Mouse (Mus musculus) hindbrain, embryonic 12.5 days (tissue): ENCODE results near the gene Snrpf. TPM values are rescaled to one million over a fixed set of nuclear protein-coding genes. Genes with fewer than 3 reads are reported as not detected.
"Not testable (repeated sequence)": the region's sequence is repeated elsewhere in the genome, so short reads cannot be mapped to it uniquely, and the experiment has no call there.

Experiments
- ATAC-seq: fragments of 200-750 bp; cut with Nextera tagmentation; 2 replicates; pipeline ENCODE4 v1.8.0; 2017; ENCODE audit warnings: moderate TSS enrichment; ENCODE audit not compliant: low FRiP score
- H3K27ac ChIP-seq: fragments of 300-500 bp; sonication (generic); 2 replicates; pipeline ENCODE4 v1.5.1; 2016; ENCODE audit warnings: mild to moderate bottlenecking
- H3K27me3 ChIP-seq: fragments of 300-500 bp; sonication (generic); 2 replicates; pipeline ENCODE4 v1.6.1; 2016; ENCODE audit warnings: mild to moderate bottlenecking
- H3K36me3 ChIP-seq: fragments of 300-500 bp; sonication (generic); 2 replicates; pipeline ENCODE4 v1.6.1; 2016; ENCODE audit warnings: mild to moderate bottlenecking
- H3K4me1 ChIP-seq: fragments of 300-500 bp; sonication (generic); 2 replicates; pipeline ENCODE4 v1.6.1; 2016
- H3K4me2 ChIP-seq: fragments of 300-500 bp; sonication (generic); replicated peaks from 2 replicates; pipeline ENCODE4 v1.6.1; 2016; ENCODE audit warnings: mild to moderate bottlenecking
- H3K4me3 ChIP-seq: fragments of 300-500 bp; sonication (generic); 2 replicates; pipeline ENCODE4 v1.5.1; 2016; ENCODE audit warnings: mild to moderate bottlenecking
- H3K9ac ChIP-seq: fragments of 300-500 bp; sonication (generic); 2 replicates; pipeline ENCODE4 v1.6.1; 2016; ENCODE audit warnings: mild to moderate bottlenecking, moderate library complexity
- H3K9me3 ChIP-seq: fragments of 300-500 bp; sonication (generic); replicated peaks from 2 replicates; pipeline ENCODE4 v1.6.1; 2016; ENCODE audit warnings: mild to moderate bottlenecking
- WGBS: fragments of 180-500 bp; shearing (Covaris S2); methylation state at CpG from one replicate; pipeline ENCODE4 v1.1.7; 2016; 5-methylcytosine and 5-hydroxymethylcytosine counted together
- polyA plus RNA-seq: library from polyadenylated mRNA; unstranded; fragments of >200 nt; fragmentation: Nextera tagmentation; extraction: Ambion mirVana; gene quantifications from 2 replicates; pipeline ENCODE4 v1.2.1, GENCODE M21; 2016

Snrpf gene
- polyA plus RNA-seq, 1 experiment from 2014 or later: 119 TPM

DNA sequence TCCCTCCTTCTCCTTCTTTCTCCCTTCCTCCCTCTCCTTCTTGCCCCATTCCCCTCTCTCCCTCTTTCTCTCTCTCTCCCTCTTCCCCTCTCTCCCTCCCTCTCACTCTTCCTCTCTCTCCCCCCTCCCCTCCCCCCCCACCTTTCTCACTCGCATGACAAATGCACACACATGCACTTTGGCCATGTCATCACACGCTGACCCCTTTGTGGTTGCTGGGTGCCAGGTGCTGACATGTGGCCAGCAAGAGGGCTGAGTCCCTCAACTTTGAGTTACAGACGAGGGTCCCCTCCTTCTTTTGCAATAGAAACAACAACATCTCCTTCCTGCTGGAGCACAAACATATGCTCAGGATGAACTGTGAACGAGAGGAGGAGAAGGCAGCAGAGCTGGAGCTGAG is 14.5 kb downstream of the Snrpf start:
- WGBS: 66% methylated on average over 4 of the region's 4 CpGs
- Histone ChIP-seq H3K4me2 (no peak overlapping the region), H3K9me3 (no peaks in the 10 kb centered on the region), H3K27ac (no peak overlapping the region), H3K27me3 (no peaks in the 10 kb centered on the region), H3K9ac (no peak overlapping the region), H3K4me3 (no peak overlapping the region), H3K36me3 (no peaks in the 10 kb centered on the region), H3K4me1 (no peaks in the 10 kb centered on the region)
- no peak for ATAC-seq

- no peaks in the 10 kb centered on the region for H3K4me1 ChIP-seq
- 46% methylated on average over 2 of the region's 2 CpGs for WGBS
- ATAC-seq: no peak
These were observed 17.3 kb downstream of the Snrpf start for GRCm38 (mm10) chr10:93572209-93572608.

DNA sequence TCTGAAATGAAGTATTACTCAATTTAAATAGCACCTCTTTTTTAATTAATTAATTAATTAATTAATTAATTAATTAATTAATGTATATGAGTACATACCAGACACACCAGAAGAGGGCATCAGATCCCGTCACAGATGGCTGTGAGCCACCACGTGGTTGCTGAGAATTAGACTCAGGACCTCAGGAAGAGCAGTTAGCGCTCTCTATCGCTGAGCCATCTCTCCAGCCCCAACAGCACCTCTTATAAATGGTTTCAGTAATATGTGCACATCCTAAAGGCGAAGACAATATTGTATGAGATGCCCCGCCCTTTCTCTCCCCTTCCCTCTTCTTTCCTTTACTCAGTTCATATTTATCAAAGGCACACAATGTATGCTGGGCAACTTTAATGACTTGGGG is 20.8 kb downstream of the Snrpf start:
- Histone ChIP-seq H3K9me3 (no peaks in the 10 kb centered on the region), H3K36me3 (no peaks in the 10 kb centered on the region), H3K4me3 (no peak overlapping the region), H3K27ac (no peak overlapping the region), H3K9ac (no peak overlapping the region), H3K4me2 (no peak overlapping the region), H3K27me3 (no peaks in the 10 kb centered on the region), H3K4me1 (no peaks in the 10 kb centered on the region)
- 89% methylated on average over 6 of the region's 6 CpGs for WGBS
- no peak for ATAC-seq

More at GRCm38 (mm10) chr10:93572209-93572608, 17.3 kb downstream of the Snrpf start:
- Histone ChIP-seq H3K27ac (no peak overlapping the region), H3K36me3 (no peaks in the 10 kb centered on the region), H3K9me3 (no peaks in the 10 kb centered on the region), H3K9ac (no peak overlapping the region), H3K4me2 (no peak overlapping the region), H3K4me3 (no peak overlapping the region), H3K27me3 (no peaks in the 10 kb centered on the region)

GRCm38 (mm10) chr10:93567841-93568566 is 21.5 kb downstream of the Snrpf start:
- H3K4me3 ChIP-seq: no peak overlapping the region
- H3K9me3 ChIP-seq: no peaks in the 10 kb centered on the region
- H3K9ac ChIP-seq: no peak overlapping the region
- no peaks in the 10 kb centered on the region for H3K36me3 ChIP-seq
- no peaks in the 10 kb centered on the region for H3K4me1 ChIP-seq
- H3K27me3 ChIP-seq: no peaks in the 10 kb centered on the region
- H3K27ac ChIP-seq: no peak overlapping the region
- no peak for ATAC-seq
- 86% methylated on average over 11 of the region's 11 CpGs for WGBS
- H3K4me2 ChIP-seq: no peak overlapping the region

GRCm38 (mm10) chr10:93567066-93567465 is 22.4 kb downstream of the Snrpf start:
- 88% methylated on average over 10 of the region's 10 CpGs for WGBS
- Histone ChIP-seq H3K4me1 (no peaks in the 10 kb centered on the region), H3K36me3 (no peaks in the 10 kb centered on the region), H3K27ac (no peak overlapping the region), H3K27me3 (no peaks in the 10 kb centered on the region), H3K9ac (no peak overlapping the region), H3K9me3 (no peaks in the 10 kb centered on the region), H3K4me3 (no peak overlapping the region), H3K4me2 (no peak overlapping the region)
- ATAC-seq: no peak

GRCm38 (mm10) chr10:93564518-93565090 is 24.9 kb downstream of the Snrpf start:
- 90% methylated on average over 14 of the region's 14 CpGs for WGBS
- no peak overlapping the region for H3K4me3 ChIP-seq

GRCm38 (mm10) chr10:93559786-93560185 is 29.7 kb downstream of the Snrpf start:
- Histone ChIP-seq H3K4me3 (no peak overlapping the region), H3K27ac (no peak overlapping the region), H3K36me3 (no peaks in the 10 kb centered on the region), H3K9me3 (no peaks in the 10 kb centered on the region), H3K4me1 (no peaks in the 10 kb centered on the region), H3K4me2 (no peak overlapping the region), H3K9ac (no peak overlapping the region), H3K27me3 (no peaks in the 10 kb centered on the region)
- 46% methylated on average over 9 of the region's 9 CpGs for WGBS
- ATAC-seq: no peak

More at GRCm38 (mm10) chr10:93564518-93565090, 24.9 kb downstream of the Snrpf start:
- Histone ChIP-seq H3K27me3 (no peaks in the 10 kb centered on the region), H3K4me1 (no peaks in the 10 kb centered on the region), H3K9me3 (no peaks in the 10 kb centered on the region), H3K27ac (no peak overlapping the region), H3K36me3 (no peaks in the 10 kb centered on the region), H3K9ac (no peak overlapping the region), H3K4me2 (no peak overlapping the region)
- no peak for ATAC-seq

GRCm38 (mm10) chr10:93557971-93558370 is 31.5 kb downstream of the Snrpf start:
- H3K27ac ChIP-seq, H3K4me2 ChIP-seq, H3K4me3 ChIP-seq, H3K27me3 ChIP-seq, H3K36me3 ChIP-seq, H3K4me1 ChIP-seq, H3K9me3 ChIP-seq, ATAC-seq, H3K9ac ChIP-seq: not testable (repeated sequence)
- 83% methylated on average over 2 of the region's 2 CpGs for WGBS

DNA sequence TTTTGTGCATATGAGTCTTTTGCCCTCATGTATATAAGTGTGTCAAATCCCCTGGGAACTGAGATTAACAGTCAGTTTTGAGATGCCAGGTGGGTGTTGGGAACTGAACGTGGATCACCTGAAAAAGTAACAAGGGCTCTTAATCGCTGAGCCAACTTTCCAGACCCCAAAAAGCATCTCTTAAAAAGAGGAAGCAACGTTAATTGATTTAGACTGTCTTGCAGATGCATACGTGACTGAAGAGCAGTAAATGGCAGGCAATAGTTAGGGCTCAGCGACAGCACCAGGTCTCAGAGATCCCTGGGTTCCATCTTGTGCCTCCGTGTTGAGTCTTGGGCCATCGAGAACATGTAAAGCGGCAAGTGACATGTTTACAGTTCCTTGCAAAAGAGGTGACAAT is 36.9 kb downstream of the Snrpf start:
- no peak overlapping the region for H3K9ac ChIP-seq
- no peak overlapping the region for H3K4me2 ChIP-seq
- H3K4me1 ChIP-seq: no peaks in the 10 kb centered on the region
- no peak overlapping the region for H3K27ac ChIP-seq
- H3K27me3 ChIP-seq: no peaks in the 10 kb centered on the region
- H3K36me3 ChIP-seq: no peaks in the 10 kb centered on the region
- H3K4me3 ChIP-seq: no peak overlapping the region
- no peak for ATAC-seq
- no peaks in the 10 kb centered on the region for H3K9me3 ChIP-seq
- 85% methylated on average over 8 of the region's 8 CpGs for WGBS

DNA sequence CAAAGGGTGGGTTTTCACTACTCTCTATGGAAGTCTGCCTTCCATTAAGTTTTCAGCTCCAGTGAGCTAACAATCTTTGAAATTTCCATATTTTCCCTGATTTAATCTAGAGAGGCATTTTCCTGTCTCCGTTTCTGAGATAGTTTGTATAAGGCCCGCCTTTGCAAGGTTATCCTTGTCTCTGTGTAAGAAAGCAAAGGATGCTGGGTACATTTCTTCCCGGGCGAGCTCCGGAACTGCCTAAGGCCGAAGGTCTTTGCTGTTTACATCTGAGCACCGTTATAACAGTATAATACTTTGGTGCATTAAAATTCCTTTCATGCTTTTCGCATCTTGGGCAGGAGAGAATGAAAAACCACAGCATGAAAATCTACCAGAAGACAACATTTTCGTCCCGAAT is 39.7 kb downstream of the Snrpf start:
- no peak overlapping the region for H3K27ac ChIP-seq
- H3K9ac ChIP-seq: no peak overlapping the region
- H3K4me3 ChIP-seq: no peak overlapping the region
- no peak for ATAC-seq
- WGBS: 84% methylated on average over 10 of the region's 10 CpGs
- no peaks in the 10 kb centered on the region for H3K4me1 ChIP-seq
- no peak overlapping the region for H3K4me2 ChIP-seq
- H3K27me3 ChIP-seq: no peaks in the 10 kb centered on the region
- H3K9me3 ChIP-seq: no peaks in the 10 kb centered on the region
- H3K36me3 ChIP-seq: no peaks in the 10 kb centered on the region

DNA sequence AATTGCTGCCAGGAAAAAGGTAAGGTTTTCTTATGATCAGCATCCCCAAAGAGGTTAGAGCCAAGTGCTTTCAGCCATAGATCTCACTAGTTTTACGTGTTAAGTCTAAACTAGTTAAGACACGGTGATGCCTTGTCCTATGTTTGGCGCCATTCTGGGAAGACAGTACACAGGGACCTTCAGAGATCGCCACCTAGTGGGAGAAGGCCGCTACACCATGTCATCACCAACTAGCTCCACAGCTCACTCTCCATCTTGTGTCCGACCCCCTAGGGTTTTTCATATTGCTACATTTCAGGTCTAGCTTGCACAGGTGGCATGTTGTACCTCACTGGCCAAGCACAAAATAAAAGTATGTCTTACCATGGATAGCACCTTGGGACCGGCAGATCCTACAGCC is 40.5 kb downstream of the Snrpf start:
- Histone ChIP-seq H3K9me3 (no peaks in the 10 kb centered on the region), H3K27ac (no peak overlapping the region), H3K4me3 (no peak overlapping the region), H3K27me3 (no peaks in the 10 kb centered on the region), H3K4me2 (no peak overlapping the region), H3K36me3 (no peaks in the 10 kb centered on the region), H3K4me1 (no peaks in the 10 kb centered on the region), H3K9ac (no peak overlapping the region)
- 0 out of 2 replicates have a peak, but pooled peaks have one; percentile 52 for ATAC-seq
- 19% methylated on average over 7 of the region's 7 CpGs for WGBS

DNA sequence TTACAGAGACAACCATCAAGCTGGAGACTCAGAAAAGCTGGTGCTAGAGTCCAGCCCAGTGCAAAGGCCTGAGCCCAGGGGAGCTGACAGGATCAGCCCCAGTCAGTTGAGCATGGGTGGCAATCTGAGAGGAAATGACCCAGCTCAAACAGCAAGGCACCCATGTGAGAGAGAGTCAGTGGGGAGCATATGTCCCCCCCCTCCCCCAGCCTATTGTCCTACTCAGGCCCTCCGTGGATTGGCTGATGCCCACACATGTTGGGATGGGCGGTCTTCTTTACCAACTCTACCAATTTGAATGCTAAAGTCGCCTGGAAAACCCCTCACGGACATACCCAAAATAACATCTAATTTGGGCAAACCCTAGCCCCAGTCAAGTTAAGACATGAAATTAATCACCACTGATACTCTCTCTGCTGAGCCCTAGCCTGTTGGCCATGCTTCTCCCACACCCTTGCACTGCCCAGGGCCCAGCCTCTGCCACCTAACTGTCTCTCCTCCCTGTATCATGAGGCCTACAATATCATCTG is 41.7 kb downstream of the Snrpf start:
- WGBS: 87% methylated on average over 4 of the region's 4 CpGs
- Histone ChIP-seq H3K27me3 (no peaks in the 10 kb centered on the region), H3K4me3 (no peak overlapping the region), H3K4me1 (no peaks in the 10 kb centered on the region), H3K9me3 (no peaks in the 10 kb centered on the region), H3K36me3 (no peaks in the 10 kb centered on the region), H3K9ac (no peak overlapping the region), H3K4me2 (no peak overlapping the region), H3K27ac (no peak overlapping the region)
- no peak for ATAC-seq

DNA sequence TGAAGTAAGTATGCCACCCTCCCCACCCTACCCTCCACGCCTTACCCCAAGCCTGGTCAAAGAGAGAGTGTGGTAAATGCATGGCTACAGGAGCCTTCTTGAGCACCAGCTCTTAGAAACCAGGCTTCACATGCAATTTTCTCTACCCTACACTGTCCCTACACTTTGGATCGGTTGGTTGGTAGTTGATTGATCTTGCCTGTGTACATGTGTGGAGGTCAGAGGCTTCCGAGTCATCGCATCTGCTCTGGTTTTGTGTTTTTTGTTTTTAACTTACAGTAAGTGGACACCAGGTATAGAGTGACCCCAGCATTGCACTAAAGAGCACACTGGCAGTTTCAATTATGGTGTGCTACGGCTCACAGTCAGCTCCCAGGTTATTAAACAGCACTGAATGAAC is 45.3 kb downstream of the Snrpf start:
- 79% methylated on average over 5 of the region's 5 CpGs for WGBS
- Histone ChIP-seq H3K9ac (no peak overlapping the region), H3K27me3 (peaks cover 4% of the 10 kb centered on the region; the same call in 1 of the 2 replicates), H3K4me3 (no peak overlapping the region), H3K9me3 (no peaks in the 10 kb centered on the region), H3K36me3 (no peaks in the 10 kb centered on the region), H3K27ac (no peak overlapping the region), H3K4me1 (peaks cover 13% of the 10 kb centered on the region), H3K4me2 (no peak overlapping the region)
- no peak for ATAC-seq
